Mouse (Mus musculus) monocyte, adult 2 months (primary cell): ENCODE data around the gene Dph5.
"Not testable (repeated sequence)": the region's sequence is repeated elsewhere in the genome, so short reads cannot be mapped to it uniquely, and the experiment has no call there.

Experiments used
- DNase-seq, 2 experiments: peaks; one replicate each; pipeline ENCODE4 v3.0.0; 2022; ENCODE audit warnings: low spot score in 2 of 2, low read depth in 1 of 2

The Dph5 gene

GRCm38 (mm10) chr3:115888310-115889106 lies 871 bp downstream of the Dph5 start:
- no peak for DNase-seq

- no peak for DNase-seq
Measured at GRCm38 (mm10) chr3:115892341-115892740, 4.7 kb downstream of the Dph5 start.

- no peak for DNase-seq
Measured at GRCm38 (mm10) chr3:115893166-115893565, 5.5 kb downstream of the Dph5 start.

GRCm38 (mm10) chr3:115898354-115898948 lies 10.8 kb downstream of the Dph5 start:
- DNase-seq, result no peak

GRCm38 (mm10) chr3:115902301-115902956 lies 14.8 kb downstream of the Dph5 start:
- DNase-seq, result peak in 1 of 2 experiments; percentile 4

GRCm38 (mm10) chr3:115905067-115905466 lies 17.4 kb downstream of the Dph5 start:
- DNase-seq, result no peak

- DNase-seq, result no peak
Measured at GRCm38 (mm10) chr3:115905567-115905966, 17.9 kb downstream of the Dph5 start.

GRCm38 (mm10) chr3:115907406-115907805 lies 19.8 kb downstream of the Dph5 start:
- DNase-seq, result not testable (repeated sequence)

GRCm38 (mm10) chr3:115924401-115925190 lies 37.0 kb downstream of the Dph5 start:
- no peak for DNase-seq

- no peak for DNase-seq
Measured at GRCm38 (mm10) chr3:115926531-115926930, 38.9 kb downstream of the Dph5 start.

GRCm38 (mm10) chr3:115931701-115932100 lies 44.1 kb downstream of the Dph5 start:
- no peak for DNase-seq

- DNase-seq, result no peak
Measured at GRCm38 (mm10) chr3:115933293-115934186, 45.9 kb downstream of the Dph5 start.

GRCm38 (mm10) chr3:115936734-115937599 lies 49.3 kb downstream of the Dph5 start:
- peak; percentile 11 to 50 for DNase-seq

- DNase-seq, result no peak
Measured at GRCm38 (mm10) chr3:115937807-115938206, 50.2 kb downstream of the Dph5 start.

GRCm38 (mm10) chr3:115940510-115940909 lies 52.9 kb downstream of the Dph5 start:
- no peak for DNase-seq

GRCm38 (mm10) chr3:115941464-115941863 lies 53.8 kb downstream of the Dph5 start:
- no peak for DNase-seq

- no peak for DNase-seq
Measured at GRCm38 (mm10) chr3:115944376-115944775, 56.7 kb downstream of the Dph5 start.

GRCm38 (mm10) chr3:115946272-115946671 lies 58.6 kb downstream of the Dph5 start:
- no peak for DNase-seq

- no peak for DNase-seq
Measured at GRCm38 (mm10) chr3:115949220-115949920, 61.7 kb downstream of the Dph5 start.
